Mouse (Mus musculus) brain, embryonic 14.5 days (tissue): Measurements from ENCODE around the gene Gpr1. TPM values are rescaled to one million over a fixed set of nuclear protein-coding genes. Genes with fewer than 3 reads are reported as not detected.

Experiments
- DNase-seq: peaks from one replicate; pipeline ENCODE4 v3.0.0-alpha.2; 2011; ENCODE audit warnings: low read depth
- CTCF ChIP-seq: fragments of 200-500 bp; IDR thresholded peaks from 2 replicates; pipeline ENCODE4 v1.5.1; 2012; ENCODE audit warnings: inconsistent platforms, mild to moderate bottlenecking, moderate library complexity, borderline replicate concordance; ENCODE audit not compliant: insufficient read depth, insufficient read length; ENCODE audit errors: extremely low read depth
- POLR2A ChIP-seq: fragments of 200-500 bp; IDR thresholded peaks from 2 replicates; pipeline ENCODE4 v1.6.1; 2012; ENCODE audit warnings: mild to moderate bottlenecking, inconsistent platforms, borderline replicate concordance; ENCODE audit not compliant: poor library complexity, insufficient read depth, insufficient read length, severe bottlenecking; ENCODE audit errors: extremely low read depth
- polyA plus RNA-seq: library from polyadenylated mRNA; depleted of rRNA; stranded (reverse); fragments of >200 nt; gene quantifications from 2 replicates; pipeline ENCODE4 v1.2.3, GENCODE M21; 2012

The Gpr1 gene
- polyA plus RNA-seq, 1 experiment: 0.45 TPM

DNA sequence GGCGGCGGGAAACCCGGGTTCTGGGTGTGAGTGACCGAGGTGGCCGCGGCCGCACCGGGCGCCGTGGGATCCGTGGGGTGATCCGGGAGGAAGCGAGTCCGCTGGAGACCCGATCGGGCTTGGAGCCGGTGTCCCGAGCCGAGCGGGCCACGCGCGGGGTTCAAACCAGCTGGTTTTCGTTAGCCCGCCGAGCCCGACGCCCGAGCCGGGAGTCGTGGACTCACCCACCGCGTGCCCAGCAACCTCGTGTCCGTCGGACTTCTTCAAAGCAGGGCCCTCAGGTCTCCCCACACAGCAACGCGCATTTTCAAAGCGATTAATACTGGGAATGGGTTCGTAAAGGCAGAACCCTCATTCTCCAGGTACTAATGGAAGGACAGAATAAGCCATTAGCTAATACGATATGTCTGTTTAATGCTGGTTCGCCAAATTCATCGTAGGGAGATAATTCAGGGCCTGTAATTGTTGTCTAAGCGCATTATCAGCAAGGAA lies 34.1 kb upstream of the Gpr1 start:
- no peak for TF ChIP-seq POLR2A
- TF ChIP-seq CTCF: no peak
- DNase-seq: peak; percentile 48

DNA sequence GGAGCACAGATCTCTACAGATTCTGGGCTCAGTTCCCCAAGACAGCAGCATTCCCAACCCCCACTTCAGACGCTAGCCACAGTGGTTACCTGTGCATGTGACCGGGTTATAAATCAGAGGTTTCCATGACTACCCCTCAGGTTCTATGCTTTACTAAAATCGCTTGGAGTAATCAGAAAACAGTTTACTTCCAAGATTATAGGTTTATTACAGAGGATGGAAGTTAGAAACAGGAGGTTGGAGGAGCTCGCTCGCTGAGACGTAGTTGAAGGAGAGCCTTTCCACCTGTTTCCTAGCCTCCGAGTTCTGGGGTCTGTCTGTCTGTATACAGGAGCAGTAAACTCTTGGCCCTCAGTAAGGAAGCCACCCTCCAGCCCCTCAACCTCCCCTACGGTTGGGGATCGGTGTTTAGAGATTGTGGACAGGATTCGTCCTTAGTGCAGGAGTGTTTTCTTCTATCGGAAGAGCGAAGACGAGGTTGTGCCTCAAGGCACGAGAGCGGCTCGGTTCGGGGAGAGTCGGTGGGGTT lies 33.6 kb upstream of the Gpr1 start:
- peak; percentile 66 for DNase-seq

DNA sequence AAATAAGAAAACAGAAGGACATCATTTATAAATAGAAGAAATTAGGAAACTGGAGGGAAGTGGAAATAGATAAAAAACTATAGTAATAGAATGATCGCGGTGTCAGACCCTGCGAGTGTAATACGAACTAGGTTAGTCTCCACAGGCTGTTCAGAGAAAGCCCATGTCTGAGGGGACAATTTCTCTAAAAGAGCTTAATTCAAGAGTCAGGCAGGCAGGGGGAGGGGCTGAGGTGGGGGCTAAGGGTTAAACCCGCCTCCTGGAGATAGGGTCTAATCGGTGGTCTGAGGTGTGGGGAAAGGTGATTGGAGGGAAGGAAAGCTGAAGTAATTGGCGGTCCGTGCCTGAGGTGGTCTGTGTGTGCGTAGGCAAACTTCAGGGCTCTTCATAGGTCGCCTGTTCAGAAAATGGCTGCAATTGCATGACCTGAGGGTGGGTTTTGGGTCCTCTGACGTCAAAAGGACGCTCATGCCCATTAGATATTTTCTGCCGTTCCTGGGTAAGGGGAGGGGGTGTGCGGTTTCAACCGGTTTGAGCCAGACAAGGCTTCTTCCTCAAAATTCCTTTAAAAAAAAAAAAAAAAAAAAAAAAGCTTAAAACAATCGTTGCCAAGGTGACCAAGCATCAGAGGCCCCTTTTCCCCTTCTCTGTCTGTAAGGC lies 32.6 kb upstream of the Gpr1 start:
- no peak for TF ChIP-seq POLR2A
- TF ChIP-seq CTCF: no peak
- peak; percentile 92 for DNase-seq

More for the DNA sequence above, 33.6 kb upstream of the Gpr1 start:
- TF ChIP-seq POLR2A (no peak), CTCF (no peak)

DNA sequence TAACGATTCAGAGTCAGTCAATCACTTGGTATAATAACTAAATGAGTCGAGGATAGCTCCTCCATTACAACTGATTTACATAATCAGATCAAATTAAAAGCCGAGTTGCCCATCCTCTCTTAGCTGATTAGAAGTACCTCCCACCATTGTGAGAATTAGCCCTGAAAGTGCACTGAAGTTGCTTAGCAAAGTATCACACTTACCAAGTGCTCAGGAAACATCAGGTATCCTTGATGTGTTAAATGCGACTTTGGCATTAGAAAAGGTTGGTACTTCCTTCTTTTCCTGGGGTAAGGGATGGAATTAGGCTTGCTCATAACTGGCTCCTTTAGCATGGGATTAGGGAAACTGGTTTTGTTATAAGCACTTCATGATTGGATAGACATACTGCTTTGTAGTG lies 29.5 kb upstream of the Gpr1 start:
- TF ChIP-seq POLR2A (no peak), CTCF (no peak)
- no peak for DNase-seq

DNA sequence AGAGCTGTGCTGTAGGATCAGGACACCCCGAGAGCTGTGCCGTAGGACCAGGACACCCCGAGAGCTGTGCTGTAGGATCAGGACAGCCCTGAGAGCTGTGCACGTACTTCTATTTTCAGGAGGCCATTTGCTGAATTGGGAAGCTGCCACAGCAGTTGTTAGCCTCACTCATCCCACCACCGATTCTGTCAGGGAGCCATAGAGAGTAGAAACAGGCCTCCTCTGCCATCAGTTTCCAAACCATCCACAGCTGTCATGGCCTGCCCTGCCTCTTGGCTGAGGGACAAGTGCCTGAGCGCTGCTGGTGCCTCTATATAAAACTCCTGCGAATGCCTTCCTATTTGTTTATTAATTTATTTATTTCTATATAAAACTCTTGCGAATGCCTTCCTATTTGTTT lies 25.4 kb upstream of the Gpr1 start:
- DNase-seq: peak; percentile 18
- no peak for TF ChIP-seq CTCF
- no peak for TF ChIP-seq POLR2A

DNA sequence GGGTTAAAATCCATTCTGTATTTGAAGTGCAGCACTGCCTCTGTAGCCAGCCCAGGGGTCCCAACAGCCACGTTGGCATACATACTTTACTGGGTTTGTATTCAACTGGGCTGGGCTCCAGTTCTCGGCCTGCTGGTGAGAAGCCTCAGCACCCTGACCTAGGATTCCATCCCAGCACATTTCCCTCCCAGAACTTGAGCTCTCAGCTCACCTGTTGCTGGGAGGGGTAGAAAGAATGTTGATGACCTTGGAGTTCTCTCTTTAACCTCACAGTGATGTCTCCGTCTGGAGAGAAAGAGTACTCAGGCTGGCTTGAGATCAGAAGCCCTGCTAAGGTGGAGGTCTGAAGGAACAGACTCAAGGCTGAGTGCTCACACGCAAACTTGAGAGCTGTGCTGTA lies 25.0 kb upstream of the Gpr1 start:
- DNase-seq: no peak
- no peak for TF ChIP-seq CTCF
- TF ChIP-seq POLR2A: no peak

DNA sequence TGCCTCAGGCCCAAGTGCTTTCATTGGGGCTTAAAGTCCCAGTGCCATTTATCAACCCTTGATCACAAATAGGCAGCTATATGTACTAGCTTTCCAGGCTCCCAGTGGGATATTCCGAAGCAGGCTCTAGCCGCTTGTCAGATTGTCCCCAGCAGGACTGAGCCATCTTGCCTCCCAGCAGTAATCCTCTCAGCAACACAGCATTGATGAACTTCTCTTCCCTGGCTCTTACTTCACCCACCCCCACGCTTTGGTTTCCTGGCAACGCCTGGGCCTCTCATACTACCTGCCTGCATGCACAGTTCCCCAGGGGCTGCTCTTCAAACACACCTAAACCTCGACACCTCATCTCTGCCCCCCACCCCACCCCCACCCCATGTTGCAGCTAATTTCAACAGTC lies 23.0 kb upstream of the Gpr1 start:
- TF ChIP-seq CTCF (no peak), POLR2A (no peak)
- DNase-seq: peak; percentile 56

DNA sequence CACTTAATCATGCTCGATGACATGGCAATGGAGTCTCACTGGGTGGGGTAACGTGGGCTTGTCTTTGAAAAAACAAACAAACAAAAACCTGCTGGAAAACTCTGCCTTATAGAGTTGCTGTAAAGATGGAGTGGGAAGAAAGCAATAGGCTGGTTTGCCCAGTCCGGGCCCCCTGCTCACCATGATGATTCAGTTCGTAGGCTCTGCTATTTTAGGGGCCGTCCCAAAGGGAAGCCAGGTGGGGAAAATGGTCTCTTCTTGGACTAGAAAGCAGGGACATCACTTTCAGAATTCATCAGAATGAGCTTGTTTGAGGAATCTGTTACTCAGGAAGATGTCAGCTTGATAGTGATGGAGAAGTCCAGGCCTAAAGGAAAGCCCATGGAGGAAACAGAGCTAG lies 12.9 kb upstream of the Gpr1 start:
- TF ChIP-seq POLR2A (no peak), CTCF (no peak)
- no peak for DNase-seq

DNA sequence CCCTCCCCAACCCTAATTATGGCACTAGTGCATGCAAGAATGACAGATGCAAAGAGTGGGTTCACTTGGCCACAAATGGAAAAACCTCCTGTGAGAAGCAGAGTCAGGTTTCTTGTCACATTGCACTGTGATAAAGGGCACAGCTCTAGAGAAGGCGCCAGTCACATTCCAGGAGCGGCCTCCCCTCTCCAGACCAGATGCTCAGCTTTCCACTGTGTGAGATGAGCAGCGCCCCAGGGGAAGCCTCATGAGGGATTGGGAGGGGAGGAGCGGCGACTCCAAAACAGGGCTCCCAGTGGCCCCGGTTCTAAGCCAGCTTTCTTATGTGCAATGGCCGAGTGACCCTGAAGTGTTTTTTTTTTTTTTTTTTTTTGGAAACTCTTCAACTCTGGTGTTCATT lies 11.5 kb upstream of the Gpr1 start:
- peak; percentile 27 for DNase-seq
- TF ChIP-seq CTCF: no peak
- no peak for TF ChIP-seq POLR2A

DNA sequence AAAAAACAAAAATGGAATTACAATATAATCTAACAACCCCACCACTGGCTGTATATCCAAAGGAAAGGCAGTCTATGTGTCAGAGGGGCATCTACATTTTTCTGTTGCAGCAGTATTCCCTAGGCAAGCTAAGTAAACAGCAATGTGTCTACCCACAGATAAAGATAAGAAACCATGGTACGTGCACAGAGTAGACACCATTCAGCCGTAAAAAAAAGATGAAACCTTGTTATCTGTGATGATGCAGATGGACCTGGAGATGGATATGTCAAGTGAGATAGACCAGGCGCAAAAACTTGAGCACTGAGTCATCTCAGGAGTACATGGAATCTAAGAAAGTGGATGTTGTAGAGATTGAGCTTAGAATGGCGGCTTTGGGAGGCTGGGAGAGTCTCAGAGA lies 10.7 kb upstream of the Gpr1 start:
- DNase-seq: no peak
- TF ChIP-seq CTCF (no peak), POLR2A (no peak)

DNA sequence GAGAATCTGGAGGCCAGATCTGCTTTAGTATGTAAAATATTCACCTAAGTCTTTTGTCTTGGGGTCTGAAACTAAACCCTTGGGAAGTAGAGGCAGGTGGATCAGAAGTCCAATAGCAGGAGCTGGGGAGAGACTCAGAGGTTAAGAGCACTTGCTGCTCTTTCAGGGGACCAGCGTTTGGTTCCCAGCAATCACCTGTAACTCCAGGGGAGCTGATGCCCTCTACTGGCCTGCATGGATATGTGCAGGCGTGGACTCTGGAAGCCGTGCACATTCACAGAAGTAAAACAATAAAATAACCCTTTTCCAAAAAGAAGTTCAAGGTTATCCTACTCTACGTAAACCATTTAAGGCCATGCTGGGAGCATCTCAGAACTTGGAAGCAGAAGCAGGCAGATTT lies 4.9 kb upstream of the Gpr1 start:
- TF ChIP-seq CTCF (no peak), POLR2A (no peak)
- DNase-seq: no peak

DNA sequence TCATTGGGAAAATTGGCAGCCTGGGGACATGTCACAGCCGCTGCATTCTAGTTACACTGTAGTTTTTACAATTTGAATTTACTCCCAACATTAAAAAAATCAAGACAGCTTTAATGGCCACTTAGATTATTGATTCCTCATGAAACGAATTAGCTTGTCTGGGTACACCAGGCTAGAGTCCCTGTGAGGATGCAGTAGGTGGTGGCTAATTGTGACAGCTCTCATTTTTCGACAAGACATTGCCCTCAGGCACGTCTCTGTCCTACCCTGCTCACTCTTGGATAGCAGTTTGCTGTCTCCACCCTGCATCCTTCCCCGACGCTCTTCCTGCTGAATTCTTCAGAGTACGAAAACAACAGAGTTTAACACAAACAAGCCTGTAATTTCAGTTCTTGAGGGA lies 288 bp upstream of the Gpr1 start:
- no peak for DNase-seq

More for the DNA sequence above, 288 bp upstream of the Gpr1 start:
- TF ChIP-seq CTCF: no peak
- TF ChIP-seq POLR2A: no peak
